Mouse (Mus musculus) inflammation-experienced regulatory T-cells (primary cell): Measurements from ENCODE around the gene Isy1. TPM values are rescaled to one million over a fixed set of nuclear protein-coding genes. Genes with fewer than 3 reads are reported as not detected.

Source experiments
- polyA plus RNA-seq, 2 experiments: library from polyadenylated mRNA; unstranded; fragments of 100-300 nt; shearing (Covaris generic); gene quantifications; one replicate each; pipeline ENCODE4 v1.2.1; 2017

The Isy1 gene
- polyA plus RNA-seq = 10 to 100 TPM; 73.0 to 83.9 TPM

GRCm38 (mm10) chr6:87838551-87839197 lies at the start of gene Isy1:
Gene Isy1 (minus strand): TSS chr6:87838798.

GRCm38 (mm10) chr6:87887594-87888233 lies 49.1 kb upstream of the Isy1 start, which contains the start of gene Copg1:
Gene Copg1 (plus strand): TSS chr6:87887814.

GRCm38 (mm10) chr6:87850900-87851614 lies 12.5 kb upstream of the Isy1 start, which contains the start of gene Cnbp:
Gene Cnbp (minus strand): TSS chr6:87851106.

GRCm38 (mm10) chr6:87835695-87836094 lies 2.9 kb downstream of the Isy1 start, which contains the start of gene Gm45140:
Gene Gm45140 (minus strand): TSS chr6:87835795.

GRCm38 (mm10) chr6:87811675-87812338 lies 26.8 kb downstream of the Isy1 start, which contains the start of gene Rab43:
Gene Rab43 (minus strand): TSS chr6:87812164.

GRCm38 (mm10) chr6:87777842-87778241 lies 60.8 kb downstream of the Isy1 start, which contains the start of gene Gp9:
Gene Gp9 (plus strand): TSS chr6:87778072.

Other genes starting within 250 kb of the Isy1 start
- gene Prokr1, start 248.1 kb downstream of the Isy1 start, polyA plus RNA-seq = 1 to 10 TPM in 1 of 2 experiments, under 1 TPM in 1; 0.12 to 1.8 TPM
- gene Aplf, start 166.6 kb downstream of the Isy1 start, polyA plus RNA-seq = 10 to 100 TPM in 1 of 2 experiments, 1 to 10 TPM in 1; 7.1 to 10.2 TPM
- under 1 TPM; 0.35 to 0.89 TPM for gene Efcc1, start 107.9 kb downstream of the Isy1 start, polyA plus RNA-seq
- not detected for gene Gp9, start 60.7 kb downstream of the Isy1 start, polyA plus RNA-seq
- gene Rab43, start 26.6 kb downstream of the Isy1 start, polyA plus RNA-seq = 10 to 100 TPM; 38.7 to 41.2 TPM
- gene Gm45140, start 3.0 kb downstream of the Isy1 start, polyA plus RNA-seq = 10 to 100 TPM; 14.9 to 15.6 TPM
- gene Cnbp, start 12.3 kb upstream of the Isy1 start, polyA plus RNA-seq = 1,000 to 10,000 TPM; 1,029 to 1,151 TPM
- gene Copg1, start 49.0 kb upstream of the Isy1 start, polyA plus RNA-seq = 100 to 1,000 TPM; 149 to 177 TPM
- 10 to 100 TPM; 45.7 to 58.2 TPM for gene Hmces, start 75.1 kb upstream of the Isy1 start, polyA plus RNA-seq
- under 1 TPM in 1 of 2 experiments, not detected in 1; 0.17 TPM for gene H1fx, start 142.8 kb upstream of the Isy1 start, polyA plus RNA-seq
- gene Rab7, start 206.5 kb upstream of the Isy1 start, polyA plus RNA-seq = 100 to 1,000 TPM; 254 to 287 TPM
- 100 to 1,000 TPM; 217 to 226 TPM for gene Rpn1, start 245.7 kb upstream of the Isy1 start, polyA plus RNA-seq